Mouse (Mus musculus): ENCODE results near the gene Tomm5.
"Not testable (repeated sequence)": the region's sequence is repeated elsewhere in the genome, so short reads cannot be mapped to it uniquely, and the experiment has no call there.

Gene Tomm5

GRCm38 (mm10) chr4:45066036-45066730 lies 41.7 kb downstream of the Tomm5 start:
- no peak for DNase-seq (ENCODE audit: low spot score)

- no peak for DNase-seq (ENCODE audit: low spot score)
Measured at GRCm38 (mm10) chr4:45064577-45064976, 43.3 kb downstream of the Tomm5 start.

- DNase-seq (ENCODE audit: low spot score): not testable (repeated sequence)
Measured at GRCm38 (mm10) chr4:45063836-45064235, 44.1 kb downstream of the Tomm5 start.

GRCm38 (mm10) chr4:45055451-45055850 lies 52.5 kb downstream of the Tomm5 start:
- DNase-seq (ENCODE audit: low spot score): no peak

Measured in ovary, postnatal 14 days (tissue).